Mouse (Mus musculus): Measurements from ENCODE around the gene Bbs9. TPM values are rescaled to one million over a fixed set of nuclear protein-coding genes. Genes with fewer than 3 reads are reported as not detected.

Gene Bbs9
- polyA plus RNA-seq, 1 experiment from 2014 or later = 13.5 TPM

GRCm38 (mm10) chr9:22638502-22638901, 163.0 kb downstream of the Bbs9 start:
- no peaks in the 10 kb centered on the region for H3K27me3 ChIP-seq (ENCODE audit: low read depth, poor library complexity, severe bottlenecking)
- H3K9me3 ChIP-seq (replicated peaks) = no peaks in the 10 kb centered on the region
- WGBS = 94% methylated on average over 5 of the region's 5 CpGs
- H3K4me3 ChIP-seq = no peak overlapping the region
- no peaks in the 10 kb centered on the region for H3K4me1 ChIP-seq
- H3K27ac ChIP-seq = no peak overlapping the region
- no peaks in the 10 kb centered on the region for H3K36me3 ChIP-seq
- DNase-seq (ENCODE audit: low spot score) = no peak

- 74% methylated on average over 13 of the region's 13 CpGs for WGBS
- DNase-seq (ENCODE audit: low spot score) = no peak
- Histone ChIP-seq H3K36me3 (no peaks in the 10 kb centered on the region), H3K27ac (no peak overlapping the region), H3K4me1 (no peaks in the 10 kb centered on the region), H3K4me3 (no peak overlapping the region), H3K9me3 (replicated peaks) (no peaks in the 10 kb centered on the region), H3K27me3 (ENCODE audit: low read depth, poor library complexity, severe bottlenecking) (no peaks in the 10 kb centered on the region)
Measured at GRCm38 (mm10) chr9:22640683-22641431, 165.3 kb downstream of the Bbs9 start.

GRCm38 (mm10) chr9:22645844-22646390, 170.4 kb downstream of the Bbs9 start:
- Histone ChIP-seq H3K4me1 (no peaks in the 10 kb centered on the region), H3K27ac (no peak overlapping the region), H3K9me3 (replicated peaks) (no peaks in the 10 kb centered on the region), H3K4me3 (no peak overlapping the region), H3K27me3 (ENCODE audit: low read depth, poor library complexity, severe bottlenecking) (no peaks in the 10 kb centered on the region), H3K36me3 (no peaks in the 10 kb centered on the region)
- 90% methylated on average over 6 of the region's 6 CpGs for WGBS
- DNase-seq (ENCODE audit: low spot score) = no peak

GRCm38 (mm10) chr9:22646461-22646860, 170.9 kb downstream of the Bbs9 start:
- no peaks in the 10 kb centered on the region for H3K9me3 ChIP-seq (replicated peaks)

GRCm38 (mm10) chr9:22648163-22648562, 172.6 kb downstream of the Bbs9 start:
- WGBS = 97% methylated on average over 3 of the region's 3 CpGs
- Histone ChIP-seq H3K4me3 (no peak overlapping the region), H3K36me3 (no peaks in the 10 kb centered on the region), H3K4me1 (no peaks in the 10 kb centered on the region), H3K9me3 (replicated peaks) (no peaks in the 10 kb centered on the region), H3K27me3 (ENCODE audit: low read depth, poor library complexity, severe bottlenecking) (no peaks in the 10 kb centered on the region), H3K27ac (no peak overlapping the region)
- DNase-seq (ENCODE audit: low spot score) = no peak

More at GRCm38 (mm10) chr9:22646461-22646860, 170.9 kb downstream of the Bbs9 start:
- 94% methylated on average over 3 of the region's 3 CpGs for WGBS
- no peaks in the 10 kb centered on the region for H3K36me3 ChIP-seq
- no peak overlapping the region for H3K4me3 ChIP-seq
- no peaks in the 10 kb centered on the region for H3K27me3 ChIP-seq (ENCODE audit: low read depth, poor library complexity, severe bottlenecking)
- no peaks in the 10 kb centered on the region for H3K4me1 ChIP-seq
- H3K27ac ChIP-seq = no peak overlapping the region
- no peak for DNase-seq (ENCODE audit: low spot score)

- H3K4me1 ChIP-seq = no peaks in the 10 kb centered on the region
- no peak overlapping the region for H3K27ac ChIP-seq
- H3K27me3 ChIP-seq (ENCODE audit: low read depth, poor library complexity, severe bottlenecking) = no peaks in the 10 kb centered on the region
- no peak for DNase-seq (ENCODE audit: low spot score)
- H3K9me3 ChIP-seq (replicated peaks) = no peaks in the 10 kb centered on the region
- no peaks in the 10 kb centered on the region for H3K36me3 ChIP-seq
- 92% methylated on average over 10 of the region's 10 CpGs for WGBS
- H3K4me3 ChIP-seq = no peak overlapping the region
Measured at GRCm38 (mm10) chr9:22649606-22650005, 174.1 kb downstream of the Bbs9 start.

- no peak overlapping the region for H3K4me3 ChIP-seq
- no peaks in the 10 kb centered on the region for H3K27me3 ChIP-seq (ENCODE audit: low read depth, poor library complexity, severe bottlenecking)
- no peaks in the 10 kb centered on the region for H3K9me3 ChIP-seq (replicated peaks)
- no peaks in the 10 kb centered on the region for H3K36me3 ChIP-seq
- no peak for DNase-seq (ENCODE audit: low spot score)
- 96% methylated on average over 1 of the region's 1 CpGs for WGBS
- no peak overlapping the region for H3K27ac ChIP-seq
- no peaks in the 10 kb centered on the region for H3K4me1 ChIP-seq
Measured at GRCm38 (mm10) chr9:22650781-22651180, 175.3 kb downstream of the Bbs9 start.

- Histone ChIP-seq H3K4me1 (no peaks in the 10 kb centered on the region), H3K9me3 (replicated peaks) (no peaks in the 10 kb centered on the region), H3K36me3 (no peaks in the 10 kb centered on the region), H3K27ac (no peak overlapping the region), H3K4me3 (no peak overlapping the region), H3K27me3 (ENCODE audit: low read depth, poor library complexity, severe bottlenecking) (no peaks in the 10 kb centered on the region)
- no peak for DNase-seq (ENCODE audit: low spot score)
- 93% methylated on average over 3 of the region's 3 CpGs for WGBS
Measured at GRCm38 (mm10) chr9:22651619-22652018, 176.1 kb downstream of the Bbs9 start.

GRCm38 (mm10) chr9:22654726-22655393, 179.3 kb downstream of the Bbs9 start:
- Histone ChIP-seq H3K9me3 (replicated peaks) (no peaks in the 10 kb centered on the region), H3K27ac (no peak overlapping the region), H3K4me3 (no peak overlapping the region), H3K27me3 (ENCODE audit: low read depth, poor library complexity, severe bottlenecking) (no peaks in the 10 kb centered on the region), H3K36me3 (no peaks in the 10 kb centered on the region), H3K4me1 (no peaks in the 10 kb centered on the region)
- WGBS = 86% methylated on average over 11 of the region's 11 CpGs
- no peak for DNase-seq (ENCODE audit: low spot score)

GRCm38 (mm10) chr9:22657216-22657615, 181.7 kb downstream of the Bbs9 start:
- Histone ChIP-seq H3K4me1 (no peaks in the 10 kb centered on the region), H3K36me3 (no peaks in the 10 kb centered on the region), H3K27ac (no peak overlapping the region), H3K27me3 (ENCODE audit: low read depth, poor library complexity, severe bottlenecking) (no peaks in the 10 kb centered on the region), H3K4me3 (no peak overlapping the region), H3K9me3 (replicated peaks) (no peaks in the 10 kb centered on the region)
- no peak for DNase-seq (ENCODE audit: low spot score)
- WGBS = 91% methylated on average over 5 of the region's 5 CpGs

- Histone ChIP-seq H3K27ac (no peak overlapping the region), H3K36me3 (no peaks in the 10 kb centered on the region), H3K27me3 (ENCODE audit: low read depth, poor library complexity, severe bottlenecking) (no peaks in the 10 kb centered on the region), H3K4me1 (no peaks in the 10 kb centered on the region), H3K9me3 (replicated peaks) (no peaks in the 10 kb centered on the region), H3K4me3 (no peak overlapping the region)
- DNase-seq (ENCODE audit: low spot score) = no peak
- 90% methylated on average over 8 of the region's 8 CpGs for WGBS
Measured at GRCm38 (mm10) chr9:22665155-22665554, 189.6 kb downstream of the Bbs9 start.

GRCm38 (mm10) chr9:22672937-22673336, 197.4 kb downstream of the Bbs9 start:
- H3K36me3 ChIP-seq = no peaks in the 10 kb centered on the region
- DNase-seq (ENCODE audit: low spot score) = no peak
- 91% methylated on average over 2 of the region's 2 CpGs for WGBS

GRCm38 (mm10) chr9:22677132-22677829, 201.8 kb downstream of the Bbs9 start:
- Histone ChIP-seq H3K9me3 (replicated peaks) (no peaks in the 10 kb centered on the region), H3K27me3 (ENCODE audit: low read depth, poor library complexity, severe bottlenecking) (no peaks in the 10 kb centered on the region), H3K4me3 (no peak overlapping the region), H3K36me3 (no peaks in the 10 kb centered on the region), H3K27ac (no peak overlapping the region), H3K4me1 (no peaks in the 10 kb centered on the region)
- 94% methylated on average over 7 of the region's 7 CpGs for WGBS
- DNase-seq (ENCODE audit: low spot score) = no peak

More at GRCm38 (mm10) chr9:22672937-22673336, 197.4 kb downstream of the Bbs9 start:
- Histone ChIP-seq H3K9me3 (replicated peaks) (no peaks in the 10 kb centered on the region), H3K27ac (no peak overlapping the region), H3K4me3 (no peak overlapping the region), H3K4me1 (no peaks in the 10 kb centered on the region), H3K27me3 (ENCODE audit: low read depth, poor library complexity, severe bottlenecking) (no peaks in the 10 kb centered on the region)
